Mouse (Mus musculus): ENCODE data around the gene Dmgdh. TPM values are rescaled to one million over a fixed set of nuclear protein-coding genes. Genes with fewer than 3 reads are reported as not detected.

Dmgdh gene
- polyA plus RNA-seq, 1 experiment from 2014 or later = 0.10 TPM

- H3K27me3 ChIP-seq (replicated peaks; ENCODE audit: control insufficient read depth, insufficient read depth, low read length) = no peaks in the 10 kb centered on the region
- WGBS = 93% methylated on average over 3 of the region's 3 CpGs
- DNase-seq (ENCODE audit: low spot score) = no peak
Measured at GRCm38 (mm10) chr13:93689566-93689965, 15.3 kb downstream of the Dmgdh start.

GRCm38 (mm10) chr13:93690821-93691220 lies 16.6 kb downstream of the Dmgdh start:
- no peaks in the 10 kb centered on the region for H3K9me3 ChIP-seq (replicated peaks; ENCODE audit: control insufficient read depth, low read length)
- ATAC-seq = no peak
- no peak for DNase-seq (ENCODE audit: low spot score)
- H3K9ac ChIP-seq (ENCODE audit: low read length) = no peak overlapping the region
- no peak overlapping the region for H3K4me2 ChIP-seq (ENCODE audit: low read length)
- H3K27me3 ChIP-seq (replicated peaks; ENCODE audit: control insufficient read depth, insufficient read depth, low read length) = no peaks in the 10 kb centered on the region
- no peaks in the 10 kb centered on the region for H3K36me3 ChIP-seq (ENCODE audit: control insufficient read depth, insufficient read depth, low read length)
- H3K27ac ChIP-seq (ENCODE audit: low read depth, low read length) = no peak overlapping the region
- H3K4me1 ChIP-seq (ENCODE audit: control insufficient read depth, insufficient read depth, low read length) = no peaks in the 10 kb centered on the region
- WGBS = 93% methylated on average over 1 of the region's 1 CpGs
- no peak overlapping the region for H3K4me3 ChIP-seq (ENCODE audit: low read depth, low read length)

More at GRCm38 (mm10) chr13:93689566-93689965, 15.3 kb downstream of the Dmgdh start:
- Histone ChIP-seq H3K27ac (ENCODE audit: low read depth, low read length) (no peak overlapping the region), H3K9ac (ENCODE audit: low read length) (no peak overlapping the region), H3K36me3 (ENCODE audit: control insufficient read depth, insufficient read depth, low read length) (no peaks in the 10 kb centered on the region), H3K4me1 (ENCODE audit: control insufficient read depth, insufficient read depth, low read length) (no peaks in the 10 kb centered on the region), H3K9me3 (replicated peaks; ENCODE audit: control insufficient read depth, low read length) (no peaks in the 10 kb centered on the region), H3K4me2 (ENCODE audit: low read length) (no peak overlapping the region), H3K4me3 (ENCODE audit: low read depth, low read length) (no peak overlapping the region)
- ATAC-seq = no peak

- 48% methylated on average over 6 of the region's 6 CpGs for WGBS
- no peaks in the 10 kb centered on the region for H3K27me3 ChIP-seq (replicated peaks; ENCODE audit: control insufficient read depth, insufficient read depth, low read length)
- H3K9ac ChIP-seq (ENCODE audit: low read length) = no peak overlapping the region
- DNase-seq (ENCODE audit: low spot score) = peak; percentile 14
- H3K4me3 ChIP-seq (ENCODE audit: low read depth, low read length) = no peak overlapping the region
- ATAC-seq = no peak
- no peaks in the 10 kb centered on the region for H3K4me1 ChIP-seq (ENCODE audit: control insufficient read depth, insufficient read depth, low read length)
- H3K9me3 ChIP-seq (replicated peaks; ENCODE audit: control insufficient read depth, low read length) = no peaks in the 10 kb centered on the region
- H3K4me2 ChIP-seq (ENCODE audit: low read length) = no peak overlapping the region
- no peak overlapping the region for H3K27ac ChIP-seq (ENCODE audit: low read depth, low read length)
- H3K36me3 ChIP-seq (ENCODE audit: control insufficient read depth, insufficient read depth, low read length) = no peaks in the 10 kb centered on the region
Measured at GRCm38 (mm10) chr13:93698866-93699265, 24.6 kb downstream of the Dmgdh start.

- no peak overlapping the region for H3K27ac ChIP-seq (ENCODE audit: low read depth, low read length)
- no peak for DNase-seq (ENCODE audit: low spot score)
- no peaks in the 10 kb centered on the region for H3K27me3 ChIP-seq (replicated peaks; ENCODE audit: control insufficient read depth, insufficient read depth, low read length)
- H3K4me1 ChIP-seq (ENCODE audit: control insufficient read depth, insufficient read depth, low read length) = no peaks in the 10 kb centered on the region
- ATAC-seq = no peak
- no peak overlapping the region for H3K4me3 ChIP-seq (ENCODE audit: low read depth, low read length)
- WGBS = 84% methylated on average over 4 of the region's 4 CpGs
- H3K4me2 ChIP-seq (ENCODE audit: low read length) = no peak overlapping the region
- H3K36me3 ChIP-seq (ENCODE audit: control insufficient read depth, insufficient read depth, low read length) = no peaks in the 10 kb centered on the region
- H3K9me3 ChIP-seq (replicated peaks; ENCODE audit: control insufficient read depth, low read length) = no peaks in the 10 kb centered on the region
- H3K9ac ChIP-seq (ENCODE audit: low read length) = no peak overlapping the region
Measured at GRCm38 (mm10) chr13:93705697-93706096, 31.5 kb downstream of the Dmgdh start.

GRCm38 (mm10) chr13:93707271-93707670 lies 33.0 kb downstream of the Dmgdh start:
- no peak overlapping the region for H3K4me2 ChIP-seq (ENCODE audit: low read length)
- 89% methylated on average over 4 of the region's 4 CpGs for WGBS
- no peaks in the 10 kb centered on the region for H3K9me3 ChIP-seq (replicated peaks; ENCODE audit: control insufficient read depth, low read length)
- no peak overlapping the region for H3K9ac ChIP-seq (ENCODE audit: low read length)
- no peaks in the 10 kb centered on the region for H3K4me1 ChIP-seq (ENCODE audit: control insufficient read depth, insufficient read depth, low read length)
- ATAC-seq (no peak), DNase-seq (ENCODE audit: low spot score) (no peak)
- no peak overlapping the region for H3K27ac ChIP-seq (ENCODE audit: low read depth, low read length)
- H3K4me3 ChIP-seq (ENCODE audit: low read depth, low read length) = no peak overlapping the region
- H3K27me3 ChIP-seq (replicated peaks; ENCODE audit: control insufficient read depth, insufficient read depth, low read length) = no peaks in the 10 kb centered on the region
- H3K36me3 ChIP-seq (ENCODE audit: control insufficient read depth, insufficient read depth, low read length) = no peaks in the 10 kb centered on the region

GRCm38 (mm10) chr13:93710325-93710724 lies 36.1 kb downstream of the Dmgdh start:
- Histone ChIP-seq H3K4me2 (ENCODE audit: low read length) (no peak overlapping the region), H3K36me3 (ENCODE audit: control insufficient read depth, insufficient read depth, low read length) (no peaks in the 10 kb centered on the region), H3K4me1 (ENCODE audit: control insufficient read depth, insufficient read depth, low read length) (no peaks in the 10 kb centered on the region), H3K9ac (ENCODE audit: low read length) (no peak overlapping the region), H3K27ac (ENCODE audit: low read depth, low read length) (no peak overlapping the region), H3K9me3 (replicated peaks; ENCODE audit: control insufficient read depth, low read length) (no peaks in the 10 kb centered on the region), H3K4me3 (ENCODE audit: low read depth, low read length) (no peak overlapping the region), H3K27me3 (replicated peaks; ENCODE audit: control insufficient read depth, insufficient read depth, low read length) (no peaks in the 10 kb centered on the region)
- no peak for DNase-seq (ENCODE audit: low spot score)
- no peak for ATAC-seq
- 98% methylated on average over 4 of the region's 4 CpGs for WGBS

GRCm38 (mm10) chr13:93711226-93711625 lies 37.0 kb downstream of the Dmgdh start:
- no peaks in the 10 kb centered on the region for H3K36me3 ChIP-seq (ENCODE audit: control insufficient read depth, insufficient read depth, low read length)
- no peak for ATAC-seq
- H3K9me3 ChIP-seq (replicated peaks; ENCODE audit: control insufficient read depth, low read length) = no peaks in the 10 kb centered on the region

GRCm38 (mm10) chr13:93712362-93712761 lies 38.1 kb downstream of the Dmgdh start:
- Histone ChIP-seq H3K4me3 (ENCODE audit: low read depth, low read length) (no peak overlapping the region), H3K27ac (ENCODE audit: low read depth, low read length) (no peak overlapping the region), H3K9ac (ENCODE audit: low read length) (no peak overlapping the region), H3K36me3 (ENCODE audit: control insufficient read depth, insufficient read depth, low read length) (no peaks in the 10 kb centered on the region), H3K27me3 (replicated peaks; ENCODE audit: control insufficient read depth, insufficient read depth, low read length) (no peaks in the 10 kb centered on the region), H3K4me1 (ENCODE audit: control insufficient read depth, insufficient read depth, low read length) (no peaks in the 10 kb centered on the region), H3K9me3 (replicated peaks; ENCODE audit: control insufficient read depth, low read length) (no peaks in the 10 kb centered on the region), H3K4me2 (ENCODE audit: low read length) (no peak overlapping the region)
- DNase-seq (ENCODE audit: low spot score) (no peak), ATAC-seq (no peak)
- 89% methylated on average over 4 of the region's 4 CpGs for WGBS

More at GRCm38 (mm10) chr13:93711226-93711625, 37.0 kb downstream of the Dmgdh start:
- no peaks in the 10 kb centered on the region for H3K27me3 ChIP-seq (replicated peaks; ENCODE audit: control insufficient read depth, insufficient read depth, low read length)
- no peak overlapping the region for H3K4me2 ChIP-seq (ENCODE audit: low read length)
- H3K27ac ChIP-seq (ENCODE audit: low read depth, low read length) = no peak overlapping the region
- no peak overlapping the region for H3K9ac ChIP-seq (ENCODE audit: low read length)
- H3K4me3 ChIP-seq (ENCODE audit: low read depth, low read length) = no peak overlapping the region
- WGBS = 89% methylated on average over 4 of the region's 4 CpGs
- no peaks in the 10 kb centered on the region for H3K4me1 ChIP-seq (ENCODE audit: control insufficient read depth, insufficient read depth, low read length)
- no peak for DNase-seq (ENCODE audit: low spot score)

- Histone ChIP-seq H3K4me1 (ENCODE audit: control insufficient read depth, insufficient read depth, low read length) (no peaks in the 10 kb centered on the region), H3K4me2 (ENCODE audit: low read length) (no peak overlapping the region), H3K9ac (ENCODE audit: low read length) (no peak overlapping the region), H3K9me3 (replicated peaks; ENCODE audit: control insufficient read depth, low read length) (no peaks in the 10 kb centered on the region), H3K27me3 (replicated peaks; ENCODE audit: control insufficient read depth, insufficient read depth, low read length) (no peaks in the 10 kb centered on the region), H3K4me3 (ENCODE audit: low read depth, low read length) (no peak overlapping the region), H3K27ac (ENCODE audit: low read depth, low read length) (no peak overlapping the region), H3K36me3 (ENCODE audit: control insufficient read depth, insufficient read depth, low read length) (no peaks in the 10 kb centered on the region)
- WGBS = 86% methylated on average over 3 of the region's 3 CpGs
- ATAC-seq = no peak
- no peak for DNase-seq (ENCODE audit: low spot score)
Measured at GRCm38 (mm10) chr13:93713826-93714225, 39.6 kb downstream of the Dmgdh start.
